Mouse (Mus musculus) mesoderm, embryonic 11.5 days (tissue): ENCODE data around the gene Atg4a-ps.
"Not testable (repeated sequence)": the region's sequence is repeated elsewhere in the genome, so short reads cannot be mapped to it uniquely, and the experiment has no call there.

ENCODE experiments used
- DNase-seq: peaks from one replicate; pipeline ENCODE4 v3.0.0-alpha.2; 2012; ENCODE audit warnings: low read depth, low spot score

Gene Atg4a-ps

DNA sequence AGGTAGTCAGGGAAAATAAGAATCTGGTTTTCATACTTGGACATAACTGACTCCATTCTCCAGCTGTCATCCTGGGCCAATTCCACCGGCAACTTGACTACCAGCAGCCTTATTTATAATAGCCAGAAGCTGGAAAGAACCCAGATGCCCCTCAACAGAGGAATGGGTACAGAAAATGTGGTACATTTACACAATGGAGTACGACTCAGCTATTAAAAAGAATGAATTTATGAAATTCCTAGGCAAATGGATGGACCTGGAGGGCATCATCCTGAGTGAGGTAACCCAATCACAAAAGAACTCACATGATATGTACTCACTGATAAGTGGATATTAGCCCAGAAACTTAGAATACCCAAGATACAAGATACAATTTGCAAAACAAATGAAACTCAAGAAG is at the start of gene Atg4a-ps:
TSS of gene Atg4a-ps (minus strand) at position 101 of the 400 bp plus-strand sequence.
- DNase-seq, result not testable (repeated sequence)

DNA sequence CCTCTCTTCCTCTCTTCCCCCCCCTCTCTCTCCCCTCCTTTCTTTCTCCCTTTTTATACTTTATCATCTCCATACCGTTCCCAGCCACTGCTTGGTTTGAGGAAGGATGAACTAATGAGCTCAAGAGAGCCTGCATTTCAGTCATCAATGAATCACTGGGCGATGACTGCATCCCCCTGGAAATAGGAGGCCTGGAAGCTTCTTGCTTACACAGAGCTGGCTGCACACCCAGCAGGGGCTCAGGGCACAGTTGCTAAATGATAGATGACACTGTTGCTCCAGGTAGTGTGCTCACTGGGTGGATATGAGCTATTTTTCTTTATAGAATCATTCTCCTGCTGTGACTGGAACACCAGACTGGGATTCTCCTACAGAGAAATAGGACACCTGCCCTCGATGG is 49.7 kb upstream of the Atg4a-ps start:
- DNase-seq, result no peak

DNA sequence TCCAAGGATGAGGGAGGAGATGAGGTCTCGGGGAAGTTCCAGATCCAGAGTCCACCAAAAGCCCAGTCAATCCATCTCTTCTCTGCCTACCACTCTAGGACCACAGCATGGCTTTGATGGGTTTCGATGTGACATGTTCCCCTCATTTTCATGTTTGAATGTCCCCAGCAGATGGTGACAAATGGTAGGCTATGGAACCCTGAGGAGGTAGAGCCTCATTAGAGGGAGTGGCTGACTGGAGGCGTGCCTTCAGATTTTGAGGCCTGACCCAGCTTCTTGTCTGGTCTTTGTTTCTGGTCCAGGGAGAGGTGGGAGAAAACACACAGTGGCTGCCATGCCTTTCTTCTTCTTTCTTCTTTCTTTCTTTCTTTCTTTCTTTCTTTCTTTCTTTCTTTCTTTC is 44.6 kb upstream of the Atg4a-ps start:
- DNase-seq, result no peak

DNA sequence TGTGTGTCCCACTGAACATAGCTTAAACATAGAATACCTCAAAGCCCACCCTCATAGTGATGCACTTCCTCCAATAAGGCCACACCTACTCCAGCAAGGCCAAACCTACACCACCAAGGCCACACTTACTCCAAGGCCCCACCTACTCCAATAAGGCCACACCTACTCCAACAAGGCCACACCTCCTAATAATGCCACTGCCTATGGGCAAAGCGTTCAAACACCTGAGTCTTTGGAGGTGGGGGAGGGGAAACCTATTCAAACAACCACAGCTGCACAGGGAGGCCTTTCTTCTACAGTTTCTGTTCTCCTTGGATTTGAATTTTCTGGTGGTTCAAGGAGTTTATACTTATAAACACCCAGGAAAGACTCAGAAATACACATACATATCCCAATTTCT is 43.2 kb upstream of the Atg4a-ps start:
- no peak for DNase-seq

DNA sequence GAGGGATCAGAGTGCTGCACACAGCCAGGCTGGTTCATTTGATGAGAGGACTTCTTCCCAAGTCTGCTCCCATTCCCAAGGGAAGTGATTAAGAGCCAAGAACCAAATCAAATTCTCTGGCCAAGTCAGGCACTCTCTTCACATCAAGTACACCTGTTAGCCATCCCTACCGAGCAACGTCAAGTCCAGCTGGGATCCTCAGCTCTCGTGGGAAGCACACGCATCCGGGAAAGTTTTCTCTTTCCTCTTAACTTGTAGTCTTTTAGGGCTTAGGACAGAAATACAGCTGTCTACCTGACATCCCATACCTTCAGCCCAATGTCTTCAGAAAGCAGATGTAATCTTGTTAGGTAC is 38.1 kb upstream of the Atg4a-ps start:
- no peak for DNase-seq

DNA sequence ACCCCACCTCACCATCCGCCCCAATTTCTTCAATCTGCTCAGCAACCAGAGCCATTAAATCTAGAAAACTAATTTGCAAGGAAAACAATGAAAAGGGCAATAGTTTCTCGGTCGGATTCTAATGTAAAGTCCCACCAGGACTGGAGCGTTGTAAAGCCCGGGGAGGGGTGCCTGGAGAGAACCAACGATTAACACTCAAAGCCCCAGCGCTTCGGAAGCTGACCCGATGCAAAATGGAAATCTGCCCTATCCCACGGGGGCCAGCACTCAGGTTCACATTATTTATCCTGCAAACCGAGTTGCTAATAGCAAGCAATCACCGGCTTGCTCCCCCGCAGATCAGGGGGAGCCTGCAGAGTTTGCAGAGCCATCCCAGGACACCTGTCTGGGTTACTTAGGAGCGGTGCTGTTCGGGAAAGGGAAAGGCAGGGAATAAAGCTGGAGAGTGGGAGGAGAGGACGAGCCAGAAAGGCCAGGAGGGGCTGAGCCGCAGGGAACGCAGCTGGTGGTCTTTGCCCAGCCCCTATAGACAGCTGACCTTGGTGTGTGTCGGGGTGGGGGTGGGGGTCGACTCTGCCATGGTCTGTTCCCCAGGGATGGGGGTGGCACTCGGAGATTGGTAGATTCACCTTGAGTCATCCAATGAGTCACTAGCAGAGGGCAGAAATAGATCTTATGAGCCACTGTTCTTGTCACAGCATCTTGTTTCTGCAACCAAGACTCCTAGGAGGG is 37.5 kb upstream of the Atg4a-ps start:
- peak; percentile 49 for DNase-seq

DNA sequence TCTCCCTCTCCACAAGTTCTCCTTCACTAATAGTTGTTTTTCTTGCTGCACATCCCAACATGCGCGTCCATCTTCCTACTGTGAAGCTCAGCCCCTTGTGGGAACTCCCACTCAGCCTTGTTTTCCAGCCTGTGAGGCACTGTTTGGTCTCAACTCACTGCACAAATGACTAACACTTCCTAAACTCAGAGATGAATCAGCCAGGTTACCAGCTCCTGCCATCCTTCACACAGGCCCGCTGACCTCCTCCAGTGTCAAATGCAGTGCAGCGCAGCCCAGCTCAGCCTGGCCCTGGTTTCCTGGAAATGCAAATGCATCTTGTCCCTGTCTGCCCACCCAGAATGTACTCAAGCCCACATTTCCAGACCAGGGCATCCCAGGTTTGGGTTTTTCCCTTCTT is 36.6 kb upstream of the Atg4a-ps start:
- DNase-seq, result no peak

DNA sequence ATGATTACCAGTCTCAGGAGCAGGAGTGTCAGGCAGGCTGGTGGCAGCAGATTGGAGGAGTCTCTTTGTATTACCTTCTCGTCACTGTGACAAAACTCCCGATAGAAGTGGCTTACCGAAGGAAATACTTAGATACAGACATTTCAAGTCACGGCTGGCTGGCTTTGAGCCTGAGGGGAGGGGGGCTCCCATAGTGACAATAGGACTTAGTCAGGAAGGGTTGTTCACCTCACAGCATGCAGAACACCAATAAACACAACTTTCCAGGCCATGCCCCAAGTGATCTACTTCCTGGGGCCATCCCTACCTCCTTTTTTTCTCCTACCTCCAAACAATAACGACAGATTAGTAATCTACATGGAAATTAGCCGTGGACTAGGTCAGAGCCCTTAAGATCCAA is 32.9 kb upstream of the Atg4a-ps start:
- DNase-seq, result no peak

DNA sequence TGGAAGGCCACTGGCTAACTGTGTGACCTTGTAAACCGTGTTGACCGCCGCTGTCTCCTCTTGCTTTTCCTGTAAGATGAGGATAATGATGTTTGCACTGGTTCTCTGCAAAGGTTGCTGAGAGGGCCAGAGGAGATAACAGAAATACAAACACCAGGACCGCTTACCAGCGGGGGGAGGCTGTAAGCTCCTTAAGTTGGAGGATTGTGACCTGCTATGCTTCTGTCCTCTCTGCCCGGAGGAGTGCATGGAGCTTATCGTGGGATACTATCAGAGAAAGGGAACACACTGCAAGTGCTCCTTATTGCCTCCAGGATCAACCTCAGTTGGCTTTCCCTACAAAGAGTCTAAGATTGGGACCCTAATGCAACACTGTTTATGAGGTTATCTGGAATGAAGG is 26.8 kb upstream of the Atg4a-ps start:
- no peak for DNase-seq

DNA sequence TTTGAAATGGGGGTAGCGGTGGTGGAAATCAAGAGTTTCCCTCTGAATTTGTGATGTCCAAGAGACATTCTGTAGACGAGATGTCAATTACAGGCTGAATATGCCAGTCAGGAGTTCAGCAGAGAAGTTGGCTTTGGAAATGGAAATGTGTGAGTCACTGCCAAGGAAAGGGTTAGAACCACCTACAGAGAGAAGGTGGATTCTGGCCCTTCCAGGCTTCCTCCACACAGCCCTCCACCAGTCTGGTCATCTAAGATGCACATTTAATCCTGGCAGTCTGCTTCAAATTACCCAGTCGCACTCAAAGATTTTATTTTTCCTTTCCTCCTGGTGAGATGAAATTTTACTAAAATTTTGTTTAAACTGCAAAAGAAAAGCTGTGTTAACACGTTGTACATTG is 26.2 kb upstream of the Atg4a-ps start:
- DNase-seq, result no peak

DNA sequence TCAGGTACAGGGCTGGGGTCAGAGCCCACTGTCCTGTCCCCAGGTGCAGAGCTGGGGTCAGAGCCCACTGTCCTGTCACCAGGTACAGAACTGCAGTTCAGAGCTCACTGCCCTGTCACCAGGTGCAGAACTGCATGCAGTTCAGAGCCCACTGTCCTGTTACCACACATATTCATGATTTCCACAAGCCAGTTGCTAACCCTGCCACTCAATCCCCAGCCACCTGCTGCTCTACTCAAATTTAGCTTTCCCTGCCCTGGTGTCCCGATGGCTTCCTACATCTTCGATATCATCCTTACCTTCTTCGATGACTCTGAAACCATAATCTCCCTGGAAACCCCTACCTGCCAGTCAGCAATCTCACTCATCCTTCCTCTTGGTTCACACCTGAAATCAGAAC is 17.5 kb upstream of the Atg4a-ps start:
- no peak for DNase-seq

DNA sequence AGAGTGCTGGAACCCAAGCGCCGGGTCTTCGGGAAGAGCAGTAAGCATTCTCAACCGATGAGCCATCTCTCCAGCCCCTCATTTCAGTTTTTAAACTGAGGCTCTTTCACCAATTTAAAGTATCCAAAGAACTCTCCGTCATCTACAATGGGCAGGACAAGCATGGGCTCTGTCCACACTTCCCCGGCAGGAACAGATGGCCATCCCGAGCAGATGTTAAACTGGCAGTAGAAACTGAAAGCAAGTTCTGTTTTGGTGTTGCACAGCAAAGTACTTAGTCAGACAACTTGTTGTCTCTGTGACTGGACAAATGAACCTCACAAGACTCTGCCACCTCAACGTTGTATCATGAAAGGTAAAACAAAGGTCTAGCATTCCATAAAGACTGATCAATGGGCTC is 15.8 kb upstream of the Atg4a-ps start:
- DNase-seq, result no peak

DNA sequence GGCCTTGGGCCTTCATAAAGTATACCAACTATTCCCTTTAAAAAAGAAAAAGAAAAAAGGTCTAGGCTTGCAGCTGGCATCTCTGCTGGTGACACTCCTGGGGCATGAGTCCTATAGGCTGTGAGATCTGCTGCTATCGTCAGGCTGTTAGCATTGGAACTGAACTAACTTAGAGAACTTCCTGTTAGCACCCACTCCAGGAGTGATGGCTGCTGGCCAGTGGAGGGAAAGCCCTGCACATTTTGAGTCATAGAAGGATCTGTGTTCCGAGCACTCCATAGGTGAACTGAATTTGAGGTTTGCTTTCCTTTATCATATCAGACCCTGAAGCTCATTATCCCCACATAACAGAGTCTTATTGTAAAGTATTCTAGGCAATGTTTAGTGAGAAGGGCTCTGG is 14.1 kb upstream of the Atg4a-ps start:
- no peak for DNase-seq

DNA sequence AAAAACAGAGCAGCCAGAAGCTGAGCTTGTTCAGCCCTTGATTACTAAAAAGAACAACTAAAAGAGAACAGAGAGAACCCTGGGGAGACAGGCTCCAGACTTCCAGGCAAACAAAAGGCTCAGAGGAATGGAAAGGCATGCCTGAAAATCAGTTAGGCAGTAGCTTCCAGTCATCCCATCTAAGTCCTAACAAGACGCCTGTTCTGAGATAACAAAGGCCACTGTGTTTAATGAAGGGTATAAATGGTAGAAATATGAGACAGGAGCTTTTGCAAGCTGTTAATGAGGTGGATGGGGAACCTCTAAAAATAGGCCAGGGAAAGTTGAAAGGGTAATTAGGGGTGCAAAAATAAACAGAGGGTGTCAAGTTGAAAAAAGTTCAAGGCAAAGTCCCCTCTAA is 4.5 kb upstream of the Atg4a-ps start:
- DNase-seq, result no peak

DNA sequence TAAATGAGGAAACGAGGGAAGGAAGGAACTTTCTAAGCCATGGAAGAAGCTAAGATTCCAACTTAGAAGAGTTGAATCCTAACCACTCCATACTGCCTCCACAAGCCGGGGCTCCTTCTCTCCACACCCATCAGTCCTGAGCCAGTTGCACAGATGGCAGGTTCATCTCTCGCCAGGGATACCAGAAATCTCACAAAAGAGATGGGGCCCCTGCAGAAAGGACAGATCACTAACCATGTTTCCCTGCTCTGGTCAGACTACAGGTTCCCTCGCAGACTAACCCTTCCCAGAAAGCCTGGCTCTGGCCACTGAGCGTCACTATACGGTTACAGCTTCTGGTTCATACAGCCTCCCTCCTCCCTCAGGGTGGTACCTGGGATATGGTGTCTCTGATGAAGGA is 3.8 kb upstream of the Atg4a-ps start:
- DNase-seq, result no peak

DNA sequence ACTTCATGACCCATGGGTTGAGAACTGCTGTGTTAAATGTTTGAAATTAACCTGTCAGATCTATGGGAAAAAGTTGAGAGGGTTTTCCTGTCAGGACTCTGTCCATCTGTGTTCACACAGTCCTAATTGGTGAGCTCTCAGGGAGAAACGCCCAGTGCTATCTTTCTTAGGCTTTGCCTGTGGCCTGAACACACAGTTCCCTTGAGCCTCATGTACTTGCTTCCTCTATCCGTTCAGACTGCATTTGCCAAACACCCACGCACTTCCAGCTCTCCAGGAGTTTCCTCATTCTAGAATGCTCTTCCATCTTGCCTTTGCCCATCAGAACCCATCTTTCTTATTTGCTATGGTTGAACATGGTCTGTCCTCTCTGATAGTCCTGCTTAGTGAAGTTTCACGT is 2.6 kb upstream of the Atg4a-ps start:
- DNase-seq, result no peak

DNA sequence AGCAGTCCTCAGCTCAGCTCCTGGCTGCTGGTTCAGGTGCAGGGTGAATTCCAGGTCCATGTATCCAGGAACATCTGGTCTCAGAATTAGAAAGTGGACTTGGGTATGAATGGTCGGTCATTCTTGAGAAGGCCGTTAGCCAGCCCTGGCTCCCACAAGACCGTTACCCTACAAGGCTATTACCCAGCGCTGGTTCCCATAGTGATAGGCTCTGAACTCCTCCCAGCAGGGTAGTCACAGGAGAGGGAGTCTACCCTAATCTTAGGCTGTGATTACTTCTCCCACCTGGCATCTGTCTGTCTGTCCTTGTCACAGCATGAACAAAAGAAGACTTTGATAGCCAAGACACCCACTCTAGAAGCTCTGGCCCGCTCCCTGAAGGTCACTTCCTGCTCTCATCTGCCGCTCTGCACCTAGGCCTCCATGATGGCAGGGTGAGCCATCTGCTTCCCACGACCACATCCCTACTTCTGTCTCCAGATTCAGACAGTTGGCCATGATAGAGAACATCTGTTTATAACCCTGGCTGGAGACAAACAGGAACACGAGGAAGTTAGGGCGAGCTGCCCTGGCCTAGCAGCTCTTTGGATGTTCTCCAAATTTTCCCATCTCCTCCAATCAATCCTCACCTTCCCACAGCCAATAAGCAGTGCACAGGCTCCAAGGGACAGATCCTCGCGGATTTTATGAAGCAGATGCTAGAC is 1.4 kb upstream of the Atg4a-ps start:
- DNase-seq, result no peak

DNA sequence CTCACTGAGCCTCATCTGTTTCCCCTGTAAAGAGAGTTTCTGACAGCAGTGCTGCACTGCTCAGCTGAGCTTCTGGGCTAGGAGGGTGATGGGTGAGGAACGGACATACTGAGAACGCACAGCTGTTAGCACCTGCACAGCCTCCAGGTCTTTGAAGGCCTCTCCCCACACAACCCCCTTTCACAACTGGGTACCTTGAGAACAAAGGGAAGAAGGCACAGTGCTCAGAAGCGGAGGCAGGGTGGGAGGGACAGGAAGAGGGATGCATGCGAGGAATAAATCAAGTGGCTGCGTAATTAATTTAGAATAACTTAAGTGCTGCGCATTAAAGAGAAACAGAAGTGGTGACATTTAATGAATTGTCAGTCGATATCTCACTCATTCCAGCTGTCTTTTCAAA is 4.6 kb downstream of the Atg4a-ps start:
- DNase-seq, result peak; percentile 30

DNA sequence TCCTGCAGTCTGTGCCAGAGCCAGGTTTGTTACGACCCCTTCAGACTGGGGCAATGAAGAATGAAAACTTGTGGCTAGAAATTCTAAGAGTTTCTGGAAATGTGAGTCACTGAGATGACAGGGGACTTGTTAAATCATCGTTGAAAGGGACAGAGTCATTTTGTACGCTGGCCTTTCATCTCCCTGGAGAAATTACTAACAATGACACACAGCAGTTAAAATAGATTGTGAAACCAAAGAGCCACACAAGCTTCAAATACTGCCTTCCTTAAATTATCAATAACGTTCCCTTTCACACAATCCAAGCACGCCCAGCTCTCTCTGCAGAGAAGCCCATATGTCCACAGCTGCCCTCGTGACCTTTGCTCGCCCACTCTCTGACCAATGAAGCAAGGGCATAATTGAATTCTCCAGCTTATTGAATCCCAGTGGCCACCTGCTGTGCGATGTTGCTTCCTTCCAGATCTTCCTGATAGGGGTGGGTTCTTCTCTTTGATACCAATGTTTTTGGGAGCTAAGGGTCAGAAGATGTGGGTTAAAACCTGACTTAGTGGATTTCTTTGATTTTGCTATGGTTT is 5.6 kb downstream of the Atg4a-ps start:
- DNase-seq, result peak; percentile 57

DNA sequence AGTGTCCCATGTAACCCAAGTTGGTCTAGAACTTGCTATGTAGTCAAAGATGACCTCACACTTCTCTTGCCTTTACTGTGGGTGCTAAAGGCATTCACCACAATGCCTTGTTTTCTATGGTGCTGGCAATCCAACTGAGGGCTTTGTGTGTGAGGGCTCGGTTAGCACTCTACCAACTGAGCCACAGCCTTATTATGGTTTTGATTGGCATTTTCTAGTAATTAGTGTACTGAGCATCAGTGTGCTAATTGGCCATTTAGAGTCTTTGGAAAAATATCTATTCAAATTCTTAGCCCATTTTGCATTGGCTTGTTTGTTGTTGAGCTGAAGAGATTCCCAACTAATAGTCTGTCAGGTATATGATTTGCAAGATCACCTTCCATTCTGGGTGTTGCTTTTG is 8.2 kb downstream of the Atg4a-ps start:
- DNase-seq, result no peak

DNA sequence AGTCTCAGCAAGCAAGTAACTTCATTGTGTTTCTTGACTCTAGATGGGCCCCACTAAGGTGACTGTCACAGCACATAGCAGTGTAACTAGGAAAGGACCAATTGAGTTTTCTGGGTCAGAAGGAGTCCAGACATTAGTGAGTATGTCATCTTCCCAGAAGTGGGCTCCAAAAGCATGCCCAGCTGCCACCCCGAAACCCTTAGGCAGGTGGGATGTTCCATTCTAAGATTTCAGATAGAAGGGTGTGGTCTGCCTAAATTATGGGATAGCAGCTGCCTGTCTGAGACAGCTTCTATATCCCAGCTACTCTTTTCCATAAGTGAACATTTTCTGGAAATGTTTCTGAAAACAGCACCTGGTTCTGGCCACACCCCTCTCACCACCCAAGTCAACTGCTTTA is 11.6 kb downstream of the Atg4a-ps start:
- DNase-seq, result no peak

DNA sequence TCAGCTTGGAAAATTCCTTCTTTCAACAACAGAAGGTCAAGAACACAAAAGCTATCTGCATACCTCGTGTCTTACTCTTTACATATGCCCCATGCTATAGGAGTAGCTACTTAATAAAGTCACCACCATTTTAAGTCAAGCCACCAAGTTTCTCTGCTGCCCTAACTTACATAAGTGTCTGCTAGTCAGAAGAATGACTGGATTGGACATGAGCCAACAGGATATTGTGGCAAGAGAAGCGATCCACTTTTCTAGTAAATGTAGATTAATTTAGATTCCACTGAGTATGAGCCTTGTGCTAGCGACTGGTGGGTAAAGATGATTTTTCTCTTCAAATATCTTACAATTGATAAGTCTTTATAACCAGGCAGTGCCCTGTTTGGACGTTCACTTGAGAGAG is 12.0 kb downstream of the Atg4a-ps start:
- DNase-seq, result no peak

DNA sequence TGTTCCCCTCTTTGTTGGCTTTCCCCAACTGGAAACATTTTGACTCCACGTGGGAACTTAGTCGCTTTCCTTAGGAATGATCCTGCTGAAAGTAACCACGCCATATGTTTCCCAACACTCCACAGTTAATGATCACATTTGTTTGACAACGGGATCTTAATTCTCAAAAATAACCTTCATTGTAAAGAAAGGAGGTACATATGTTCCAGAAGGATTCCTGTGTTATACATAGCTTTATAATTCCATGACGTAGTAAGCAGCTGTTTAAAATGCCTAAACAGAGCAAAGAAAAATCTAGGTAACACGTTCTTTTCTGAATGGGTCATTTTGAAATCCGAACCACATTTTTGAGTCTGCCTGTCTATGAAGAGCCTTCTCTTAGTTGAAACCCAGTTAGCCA is 12.7 kb downstream of the Atg4a-ps start:
- no peak for DNase-seq
